Comparison of ENCODE assay signal across 14 mouse cellular contexts in genomic region chr14:41094114-41094513, GRCm38 (mm10). TPM values are rescaled to one million over a fixed set of nuclear protein-coding genes. Genes with fewer than 3 reads are reported as not detected.
DNase-seq lines count a peak whose midpoint lies in the region; ATAC-seq and TF ChIP-seq lines count a peak whose summit lies in the region.
"Had no signal": no experiment of that assay in that cellular context is flagged by ENCODE, and none has a peak within 500 bp of the region (broad histone marks: within the 10 kb centered on the region; RNA-seq: fewer than 3 reads in every experiment).

No protein-coding gene starts in this region.

- DNase-seq in gastrocnemius, adult 2 months = no peak
- DNase-seq in gastrocnemius, postnatal 25 days = no peak
- peak; percentile 35 for DNase-seq in lung, embryonic 14.5 days
- no peak for DNase-seq in lung, postnatal 14 days
- DNase-seq in R1 (ENCODE audit: low read depth, low spot score) = peak; percentile 26
- no peak for DNase-seq in gastrocnemius, adult 8-10 months (ENCODE audit: low spot score in 2 of 2)

- no peak overlapping the region for H3K9ac ChIP-seq in lung, embryonic 14.5 days
- H3K9ac ChIP-seq: hindbrain, embryonic 12.5 days; limb, embryonic 13.5 days had no signal

- no peaks in the 10 kb centered on the region for H3K36me3 ChIP-seq in lung, embryonic 14.5 days (ENCODE audit: insufficient read depth)
- H3K36me3 ChIP-seq: hindbrain, embryonic 12.5 days; limb, embryonic 13.5 days had no signal

- H3K9me3 ChIP-seq in lung, embryonic 14.5 days (ENCODE audit: low read depth, low read length) = no peaks in the 10 kb centered on the region
- H3K9me3 ChIP-seq: hindbrain, embryonic 12.5 days; limb, embryonic 13.5 days had no signal

- no peak for ATAC-seq in lung, embryonic 14.5 days (ENCODE audit: insufficient read depth)
- 0 out of 2 replicates have a peak, but pooled peaks have one; percentile 52 for ATAC-seq in megakaryocyte-erythroid progenitor cell, adult 5-6 weeks (replicated peaks; ENCODE audit: low FRiP score, low TSS enrichment, poor library complexity, severe bottlenecking)
- ATAC-seq in inflammation-experienced regulatory T-cells, adult 6 months = no peak

- no peak overlapping the region for H3K4me3 ChIP-seq in gastrocnemius, adult 2 months
- no peak overlapping the region for H3K4me3 ChIP-seq in lung, embryonic 14.5 days (ENCODE audit: low read depth, low read length)
- H3K4me3 ChIP-seq: hindbrain, embryonic 12.5 days; limb, embryonic 13.5 days had no signal

- intact Hi-C loops in gastrocnemius, adult 2 months (cut with DNase I) = no loop called here

- WGBS in lung, embryonic 14.5 days = 49% methylated on average over 1 of the region's 1 CpGs

- H3K27me3 ChIP-seq in lung, embryonic 14.5 days (ENCODE audit: insufficient read depth, low read length) = no peaks in the 10 kb centered on the region
- H3K27me3 ChIP-seq: hindbrain, embryonic 12.5 days had no signal

- no peak overlapping the region for H3K4me2 ChIP-seq in lung, embryonic 14.5 days
- H3K4me2 ChIP-seq: hindbrain, embryonic 12.5 days; limb, embryonic 13.5 days had no signal

- no peaks in the 10 kb centered on the region for H3K4me1 ChIP-seq in lung, embryonic 14.5 days (ENCODE audit: insufficient read depth)
- H3K4me1 ChIP-seq: hindbrain, embryonic 12.5 days; limb, embryonic 13.5 days had no signal

- TF ChIP-seq CTCF in gastrocnemius, adult 2 months (IDR thresholded peaks at IDR 0.05) = peak; percentile 54
- TF ChIP-seq CTCF in lung, embryonic 14.5 days (IDR thresholded peaks at IDR 0.05; ENCODE audit: low read depth) = peak; percentile 75

- H3K27ac ChIP-seq in gastrocnemius, adult 2 months = no peak overlapping the region
- no peak overlapping the region for H3K27ac ChIP-seq in lung, embryonic 14.5 days (ENCODE audit: low read depth)
- H3K27ac ChIP-seq: hindbrain, embryonic 12.5 days; limb, embryonic 13.5 days had no signal

RNA-seq across cellular contexts. Expression of gene Mat1a, which starts 10.7 kb away (rescaled TPM):
- total RNA-seq in gastrocnemius, adult 2 months (2021) = not detected
- not detected for total RNA-seq in gastrocnemius, postnatal 25 days (2021)
- 2.6 and 4.0 TPM in 2 replicates for polyA plus RNA-seq in lung, embryonic 14.5 days (2014; fragmentation: Nextera tagmentation; extraction: Ambion mirVana)
- not detected in 2 replicates for total RNA-seq in megakaryocyte-erythroid progenitor cell, adult 5-6 weeks (2014; fragmentation: Nextera tagmentation)
- total RNA-seq in megakaryocyte-erythroid progenitor cell, adult 5-6 weeks (2017) = not detected in 2 replicates
- not detected for polyA plus RNA-seq in inflammation-experienced regulatory T-cells, adult 6 months (2017; shearing (Covaris generic))
- 1 to 10 TPM in 1 of 4 experiments, not detected in 3; 1.2 TPM for total RNA-seq in gastrocnemius, adult 8-10 months (2022)
- total RNA-seq: layer of hippocampus, adult 18-20 months had no signal
- polyA plus RNA-seq: hindbrain, embryonic 12.5 days; limb, embryonic 13.5 days had no signal

RNA-seq across cellular contexts. Expression of gene Dydc1, which starts 21.4 kb away (rescaled TPM):
- total RNA-seq in gastrocnemius, adult 2 months (2021) = not detected
- not detected for total RNA-seq in gastrocnemius, postnatal 25 days (2021)
- polyA plus RNA-seq in lung, embryonic 14.5 days (2014; fragmentation: Nextera tagmentation; extraction: Ambion mirVana) = not detected in 2 replicates
- not detected in 2 replicates for total RNA-seq in megakaryocyte-erythroid progenitor cell, adult 5-6 weeks (2014; fragmentation: Nextera tagmentation)
- total RNA-seq in megakaryocyte-erythroid progenitor cell, adult 5-6 weeks (2017) = not detected in 2 replicates
- polyA plus RNA-seq in inflammation-experienced regulatory T-cells, adult 6 months (2017; shearing (Covaris generic)) = not detected
- total RNA-seq in gastrocnemius, adult 8-10 months (2022) = not detected
- total RNA-seq: ES-E14; layer of hippocampus, adult 18-20 months had no signal
- polyA plus RNA-seq: gonadal fat pad, adult 2 months; limb, embryonic 13.5 days; stomach, embryonic 16.5 days had no signal

RNA-seq across cellular contexts. Expression of gene Dydc2, which starts 25.1 kb away (rescaled TPM):
- total RNA-seq in gastrocnemius, adult 2 months (2021) = not detected
- not detected for total RNA-seq in gastrocnemius, postnatal 25 days (2021)
- polyA plus RNA-seq in lung, embryonic 14.5 days (2014; fragmentation: Nextera tagmentation; extraction: Ambion mirVana) = not detected in 2 replicates
- not detected in 2 replicates for total RNA-seq in megakaryocyte-erythroid progenitor cell, adult 5-6 weeks (2014; fragmentation: Nextera tagmentation)
- total RNA-seq in megakaryocyte-erythroid progenitor cell, adult 5-6 weeks (2017) = not detected in 2 replicates
- polyA plus RNA-seq in inflammation-experienced regulatory T-cells, adult 6 months (2017; shearing (Covaris generic)) = not detected
- not detected for total RNA-seq in gastrocnemius, adult 8-10 months (2022)
- total RNA-seq: ES-E14 had no signal
- polyA plus RNA-seq: limb, embryonic 13.5 days; stomach, embryonic 16.5 days had no signal

RNA-seq across cellular contexts. Expression of gene Sftpa1, which starts 37.5 kb away (rescaled TPM):
- total RNA-seq in gastrocnemius, adult 2 months (2021) = not detected
- total RNA-seq in gastrocnemius, postnatal 25 days (2021) = not detected
- polyA plus RNA-seq in lung, embryonic 14.5 days (2014; fragmentation: Nextera tagmentation; extraction: Ambion mirVana) = 28.1 and 29.4 TPM in 2 replicates
- not detected in 2 replicates for total RNA-seq in megakaryocyte-erythroid progenitor cell, adult 5-6 weeks (2014; fragmentation: Nextera tagmentation)
- total RNA-seq in megakaryocyte-erythroid progenitor cell, adult 5-6 weeks (2017) = not detected in 2 replicates
- polyA plus RNA-seq in inflammation-experienced regulatory T-cells, adult 6 months (2017; shearing (Covaris generic)) = not detected
- not detected for total RNA-seq in gastrocnemius, adult 8-10 months (2022)
- total RNA-seq: ES-E14; layer of hippocampus, adult 18-20 months had no signal
- polyA plus RNA-seq: gonadal fat pad, adult 2 months; hindbrain, embryonic 12.5 days; limb, embryonic 13.5 days; stomach, embryonic 16.5 days had no signal

RNA-seq across cellular contexts. Expression of gene Mbl1, which starts 57.1 kb away (rescaled TPM):
- not detected for total RNA-seq in gastrocnemius, adult 2 months (2021)
- total RNA-seq in gastrocnemius, postnatal 25 days (2021) = not detected
- polyA plus RNA-seq in lung, embryonic 14.5 days (2014; fragmentation: Nextera tagmentation; extraction: Ambion mirVana) = not detected in 2 replicates
- total RNA-seq in megakaryocyte-erythroid progenitor cell, adult 5-6 weeks (2014; fragmentation: Nextera tagmentation) = not detected in 2 replicates
- not detected in 2 replicates for total RNA-seq in megakaryocyte-erythroid progenitor cell, adult 5-6 weeks (2017)
- not detected for polyA plus RNA-seq in inflammation-experienced regulatory T-cells, adult 6 months (2017; shearing (Covaris generic))
- total RNA-seq in gastrocnemius, adult 8-10 months (2022) = not detected
- total RNA-seq: ES-E14; layer of hippocampus, adult 18-20 months had no signal
- polyA plus RNA-seq: gonadal fat pad, adult 2 months; hindbrain, embryonic 12.5 days; limb, embryonic 13.5 days had no signal

Comparison
In these comparisons a context has a peak if more than half of its experiments do, and no peak if none do; other contexts are left out.
1. DNase-seq: peak in lung, embryonic 14.5 days (single experiment) and R1 (single experiment); none in gastrocnemius, adult 2 months (single experiment), gastrocnemius, postnatal 25 days (single experiment), lung, postnatal 14 days (single experiment) and gastrocnemius, adult 8-10 months (0 of 2).